Mouse (Mus musculus): ENCODE data around the gene Vamp1.

DNA sequence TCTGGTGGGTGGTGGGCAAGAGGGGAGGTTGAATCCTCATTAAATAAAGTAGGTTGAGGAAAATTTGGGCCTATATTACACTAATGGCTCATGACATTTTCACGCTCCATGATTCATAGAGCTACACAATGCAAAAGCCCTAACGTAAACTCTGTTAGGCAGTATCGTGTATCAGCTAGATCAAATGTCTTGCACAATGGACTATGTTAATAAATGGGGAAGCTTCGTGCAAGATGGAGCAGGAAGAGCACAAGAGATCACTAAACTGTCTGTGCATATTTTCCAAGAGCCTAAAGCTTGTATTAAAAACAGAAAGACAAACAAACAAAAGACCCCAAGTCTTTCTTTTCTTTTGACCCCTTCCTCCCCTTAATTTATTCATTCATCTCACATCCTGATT is 78.7 kb downstream of the Vamp1 start:
- TF ChIP-seq POLR2A (IDR thresholded peaks at IDR 0.05; ENCODE audit: insufficient read length, low read depth) = no peak
- TF ChIP-seq CEBPB (IDR thresholded peaks at IDR 0.05; ENCODE audit: insufficient read depth, poor library complexity, severe bottlenecking) = no peak
- TF ChIP-seq MAX (IDR thresholded peaks at IDR 0.05; ENCODE audit: low read depth) = no peak
- no peak for TF ChIP-seq USF1 (IDR thresholded peaks at IDR 0.05; ENCODE audit: low read depth)
